9 mouse cellular contexts compared by ENCODE assay signal in genomic region chr19:53019716-53020463, GRCm38 (mm10). TPM values are rescaled to one million over a fixed set of nuclear protein-coding genes. Genes with fewer than 3 reads are reported as not detected.
DNase-seq lines count a peak whose midpoint lies in the region; ATAC-seq and TF ChIP-seq lines count a peak whose summit lies in the region.
"Had no signal": no experiment of that assay in that cellular context is flagged by ENCODE, and none has a peak within 500 bp of the region (broad histone marks: within the 10 kb centered on the region; RNA-seq: fewer than 3 reads in every experiment).

No protein-coding gene starts in this region.

- H3K36me3 ChIP-seq in kidney, embryonic 15.5 days: peaks cover 60% of the 10 kb centered on the region
- peaks cover 73% of the 10 kb centered on the region for H3K36me3 ChIP-seq in E14TG2a.4 (ENCODE audit: insufficient read depth, low read length)

- H3K27ac ChIP-seq in kidney, embryonic 15.5 days: no peak overlapping the region
- H3K27ac ChIP-seq: limb, embryonic 12.5 days had no signal

- no peak for ATAC-seq in kidney, embryonic 15.5 days (replicated peaks; ENCODE audit: low FRiP score)

- peak; percentile 71 for TF ChIP-seq CTCF in E14TG2a.4 (conservative IDR thresholded peaks at IDR 0.05; ENCODE audit: low read length)

- no peaks in the 10 kb centered on the region for H3K9me3 ChIP-seq in kidney, embryonic 15.5 days (replicated peaks)
- no peaks in the 10 kb centered on the region for H3K9me3 ChIP-seq in E14TG2a.4 (ENCODE audit: low read length)
- H3K9me3 ChIP-seq: limb, embryonic 12.5 days had no signal

- WGBS in kidney, embryonic 15.5 days: 81% methylated on average over 13 of the region's 13 CpGs

- H3K27me3 ChIP-seq in kidney, embryonic 15.5 days: no peaks in the 10 kb centered on the region
- H3K27me3 ChIP-seq in E14TG2a.4 (ENCODE audit: insufficient read depth, low read length): no peaks in the 10 kb centered on the region
- H3K27me3 ChIP-seq: limb, embryonic 12.5 days had no signal

- peak; percentile 45 for DNase-seq in kidney, adult 18-20 months
- DNase-seq in c-Kit-negative CD71-positive TER-119-positive erythroid progenitor cells, embryonic 14.5 days (ENCODE audit: low read depth, low spot score): peak; percentile 41
- peak; percentile 35 to 53 for DNase-seq in frontal cortex, postnatal 36 days (ENCODE audit: low spot score in 2 of 2)
- peak; percentile 47 to 61 for DNase-seq in layer of hippocampus, adult 8-10 months (ENCODE audit: low spot score in 2 of 2)
- peak; percentile 62 to 77 for DNase-seq in lung, postnatal 4 days
- DNase-seq in spleen, postnatal 36 days (ENCODE audit: low spot score in 2 of 2): peak; percentile 77 to 82

- peaks cover 19% of the 10 kb centered on the region; the same call in 1 of the 2 replicates for H3K4me1 ChIP-seq in kidney, embryonic 15.5 days
- H3K4me1 ChIP-seq in E14TG2a.4 (replicated peaks; ENCODE audit: low read depth, low read length): peaks cover 99% of the 10 kb centered on the region

- no peak overlapping the region for H3K4me3 ChIP-seq in kidney, embryonic 15.5 days (replicated peaks)
- H3K4me3 ChIP-seq in E14TG2a.4 (replicated peaks; ENCODE audit: low read length): peak overlapping the region; percentile 50
- H3K4me3 ChIP-seq: limb, embryonic 12.5 days had no signal

- no peak overlapping the region for H3K9ac ChIP-seq in kidney, embryonic 15.5 days
- H3K9ac ChIP-seq: limb, embryonic 12.5 days had no signal

- H3K4me2 ChIP-seq in kidney, embryonic 15.5 days: no peak overlapping the region
- H3K4me2 ChIP-seq: limb, embryonic 12.5 days had no signal

RNA-seq across cellular contexts. Expression of gene Xpnpep1, which starts 20.1 kb away (rescaled TPM):
- 148 and 168 TPM in 2 replicates for polyA plus RNA-seq in kidney, embryonic 15.5 days (2015; fragmentation: Nextera tagmentation; extraction: Ambion mirVana)
- total RNA-seq in layer of hippocampus, adult 8-10 months (2022): 10 to 100 TPM; 72.1 to 84.8 (median 73.6) TPM
